Comparison of ENCODE assay signal across 23 mouse cellular contexts in the genomic region with DNA sequence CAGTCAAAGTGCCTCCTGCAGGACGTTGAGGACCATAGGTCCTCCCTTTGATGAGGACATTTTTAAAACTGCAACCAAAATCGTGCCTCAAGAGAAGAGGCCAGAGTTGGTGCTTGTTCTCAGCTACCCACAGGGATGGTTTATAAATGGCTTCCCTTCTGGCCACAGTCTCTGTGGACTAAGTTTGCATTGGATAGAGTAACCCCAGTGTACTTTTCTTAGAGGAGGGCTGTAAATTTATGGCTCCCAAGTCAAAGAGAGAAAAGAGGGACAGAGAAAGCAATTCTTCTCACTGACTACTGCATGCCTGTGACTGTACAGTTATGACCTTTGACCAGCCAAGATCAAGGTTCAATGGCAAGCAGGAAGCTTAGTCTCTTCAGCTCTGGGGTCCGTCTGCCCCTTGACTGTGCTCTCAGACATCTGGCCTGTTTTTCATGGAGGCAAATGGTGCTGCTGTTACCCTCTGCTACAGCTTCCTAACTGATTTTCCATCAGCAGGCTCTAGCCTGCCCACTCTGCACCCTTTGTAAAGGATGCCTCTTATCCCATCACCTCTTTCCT.
DNase-seq lines count a peak whose midpoint lies in the region; ATAC-seq and TF ChIP-seq lines count a peak whose summit lies in the region.
"Had no signal": no experiment of that assay in that cellular context is flagged by ENCODE, and none has a peak within 500 bp of the region (broad histone marks: within the 10 kb centered on the region; RNA-seq: fewer than 3 reads in every experiment).

No protein-coding gene starts in this region.

- H3K4me1 ChIP-seq in kidney, adult 2 months (ENCODE audit: control insufficient read depth, insufficient read depth, low read length) = no peaks in the 10 kb centered on the region
- peaks cover 22% of the 10 kb centered on the region for H3K4me1 ChIP-seq in neural tube, embryonic 13.5 days (replicated peaks)
- no peaks in the 10 kb centered on the region for H3K4me1 ChIP-seq in lung, adult 2 months (ENCODE audit: control insufficient read depth, insufficient read depth, low read length)
- H3K4me1 ChIP-seq: heart, embryonic 12.5 days; liver, embryonic 13.5 days had no signal

- TF ChIP-seq CTCF in kidney, adult 2 months (conservative IDR thresholded peaks at IDR 0.05; ENCODE audit: insufficient read depth, insufficient read length, low read depth, low read length) = no peak
- TF ChIP-seq CTCF in lung, adult 2 months (IDR thresholded peaks at IDR 0.05; ENCODE audit: insufficient read depth, low read length) = no peak

- no peaks in the 10 kb centered on the region for H3K36me3 ChIP-seq in kidney, adult 2 months (ENCODE audit: control insufficient read depth, insufficient read depth, low read length)
- H3K36me3 ChIP-seq in neural tube, embryonic 13.5 days = peaks cover 37% of the 10 kb centered on the region
- H3K36me3 ChIP-seq: heart, embryonic 12.5 days; liver, embryonic 13.5 days had no signal

- H3K4me3 ChIP-seq in kidney, adult 2 months (ENCODE audit: insufficient read depth, low read depth, low read length) = no peak overlapping the region
- H3K4me3 ChIP-seq in neural tube, embryonic 13.5 days = no peak overlapping the region
- no peak overlapping the region for H3K4me3 ChIP-seq in lung, adult 2 months (replicated peaks; ENCODE audit: extremely low read depth, low read depth, low read length)
- H3K4me3 ChIP-seq: heart, embryonic 12.5 days; left cerebral cortex, adult 2 months; liver, embryonic 13.5 days; megakaryocyte, embryonic 14.5 days had no signal

- no peak for TF ChIP-seq POLR2A in kidney, adult 2 months (IDR thresholded peaks at IDR 0.05; ENCODE audit: low read depth, low read length)
- no peak for TF ChIP-seq POLR2A in lung, adult 2 months (IDR thresholded peaks at IDR 0.05; ENCODE audit: borderline replicate concordance, extremely low read depth, low read depth, low read length)

- peak; percentile 46 for DNase-seq in kidney, adult 2 months
- DNase-seq in kidney, adult 18-20 months = no peak
- DNase-seq in embryo, embryonic 11.5 days (ENCODE audit: low read depth, low spot score) = peak; percentile 42
- DNase-seq in kidney, postnatal 10 days = peak; percentile 58
- DNase-seq in gastrocnemius, postnatal 4 days (ENCODE audit: low spot score in 2 of 2) = no peak
- no peak for DNase-seq in lung, adult 2 months
- DNase-seq: cerebellum, adult 9-10 months; gastrocnemius, postnatal 10 days; heart, adult 18-20 months; heart, postnatal 10 days; liver, embryonic 13.5 days; lung, embryonic 14.5 days; lung, postnatal 36 days; midbrain, embryonic 14.5 days; thymus, adult 18-20 months; thymus, postnatal 4 days had no signal

- H3K4me2 ChIP-seq in neural tube, embryonic 13.5 days = no peak overlapping the region
- H3K4me2 ChIP-seq: heart, embryonic 12.5 days; liver, embryonic 13.5 days; lung, embryonic 14.5 days had no signal

- H3K9me3 ChIP-seq in neural tube, embryonic 13.5 days = no peaks in the 10 kb centered on the region
- H3K9me3 ChIP-seq: heart, embryonic 12.5 days; liver, embryonic 13.5 days had no signal

- no peak overlapping the region for H3K9ac ChIP-seq in neural tube, embryonic 13.5 days
- H3K9ac ChIP-seq: heart, embryonic 12.5 days; liver, embryonic 13.5 days; lung, embryonic 14.5 days had no signal

- 22% methylated on average over 3 of the region's 3 CpGs for WGBS in kidney, adult 2 months
- 17% methylated on average over 3 of the region's 3 CpGs for WGBS in neural tube, embryonic 13.5 days
- 57% methylated on average over 3 of the region's 3 CpGs for WGBS in lung, adult 2 months

- ATAC-seq in neural tube, embryonic 13.5 days (ENCODE audit: low read depth) = peak; percentile 46; the same call in 1 of the 2 replicates
- no peak for ATAC-seq in erythroid progenitor cell, adult 5-6 weeks (replicated peaks; ENCODE audit: low FRiP score, poor library complexity, severe bottlenecking)
- ATAC-seq: forebrain, embryonic 14.5 days; hindbrain, postnatal 0 days had no signal

- H3K27ac ChIP-seq in kidney, adult 2 months (ENCODE audit: insufficient read depth, low read depth, low read length) = no peak overlapping the region
- no peak overlapping the region for H3K27ac ChIP-seq in neural tube, embryonic 13.5 days (replicated peaks)
- H3K27ac ChIP-seq: hindbrain, postnatal 0 days; left cerebral cortex, adult 2 months; liver, embryonic 13.5 days had no signal

- no peaks in the 10 kb centered on the region for H3K27me3 ChIP-seq in kidney, adult 2 months (replicated peaks; ENCODE audit: control insufficient read depth, insufficient read depth, low read length)
- H3K27me3 ChIP-seq in neural tube, embryonic 13.5 days = no peaks in the 10 kb centered on the region
- H3K27me3 ChIP-seq: heart, embryonic 12.5 days; liver, embryonic 13.5 days had no signal

Comparison
In these comparisons a context has a peak if more than half of its experiments do, and no peak if none do; other contexts are left out.
1. DNase-seq: peak in kidney, adult 2 months (single experiment), embryo, embryonic 11.5 days (single experiment) and kidney, postnatal 10 days (single experiment); none in kidney, adult 18-20 months (single experiment), gastrocnemius, postnatal 4 days (0 of 2) and lung, adult 2 months (single experiment).